Mouse (Mus musculus) kidney, postnatal 0 days (tissue): ENCODE results near the gene Rhox3a. TPM values are rescaled to one million over a fixed set of nuclear protein-coding genes. Genes with fewer than 3 reads are reported as not detected.
"Not testable (repeated sequence)": the region's sequence is repeated elsewhere in the genome, so short reads cannot be mapped to it uniquely, and the experiment has no call there.

Source experiments
- ATAC-seq: fragments of 200-750 bp; cut with Nextera tagmentation; replicated peaks from 2 replicates; pipeline ENCODE4 v1.8.0; 2017; ENCODE audit warnings: low read depth, moderate number of reproducible peaks, moderate TSS enrichment, moderate library complexity; ENCODE audit not compliant: low FRiP score
- DNase-seq: peaks from one replicate; pipeline ENCODE4 v3.0.0-alpha.2; 2016; ENCODE audit warnings: low spot score
- H3K27ac ChIP-seq: fragments of 300-500 bp; sonication (generic); 2 replicates; pipeline ENCODE4 v1.5.1; 2014; ENCODE audit warnings: mild to moderate bottlenecking
- H3K27me3 ChIP-seq: fragments of 300-500 bp; sonication (generic); 2 replicates; pipeline ENCODE4 v1.6.1; 2014; ENCODE audit warnings: low read length, mixed read lengths; ENCODE audit not compliant: insufficient read depth
- H3K36me3 ChIP-seq: fragments of 300-500 bp; sonication (generic); 2 replicates; pipeline ENCODE4 v1.6.1; 2014; ENCODE audit warnings: low read length, mixed read lengths; ENCODE audit not compliant: insufficient read depth
- H3K4me1 ChIP-seq: fragments of 300-500 bp; sonication (generic); replicated peaks from 2 replicates; pipeline ENCODE4 v1.6.1; 2014; ENCODE audit warnings: antibody characterized with exemption, low read length, mixed read lengths; ENCODE audit not compliant: insufficient read depth
- H3K4me2 ChIP-seq: fragments of 300-500 bp; sonication (generic); 2 replicates; pipeline ENCODE4 v1.6.1; 2014; ENCODE audit warnings: mild to moderate bottlenecking, low read length, moderate library complexity, mixed read lengths
- H3K4me3 ChIP-seq: fragments of 300-500 bp; sonication (generic); replicated peaks from 2 replicates; pipeline ENCODE4 v1.5.1; 2014; ENCODE audit warnings: low read depth, low read length
- H3K9ac ChIP-seq: fragments of 300-500 bp; sonication (generic); 2 replicates; pipeline ENCODE4 v1.6.1; 2014; ENCODE audit warnings: low read depth, low read length
- H3K9me3 ChIP-seq: fragments of 300-500 bp; sonication (generic); replicated peaks from 2 replicates; pipeline ENCODE4 v1.6.1; 2016; ENCODE audit warnings: low read length, inconsistent platforms, mixed read lengths
- CTCF ChIP-seq: IDR thresholded peaks from 2 replicates; pipeline ENCODE4 v1.5.1; 2016; ENCODE audit warnings: antibody characterized with exemption, low read depth, mild to moderate bottlenecking, moderate library complexity
- WGBS: fragments of 180-500 bp; shearing (Covaris S2); extraction: QIAGEN DNeasy Blood & Tissue Kit; methylation state at CpG from one replicate; pipeline ENCODE4 v1.1.7; 2014; 5-methylcytosine and 5-hydroxymethylcytosine counted together
- polyA plus RNA-seq: library from polyadenylated mRNA; unstranded; fragments of >200 nt; fragmentation: Nextera tagmentation; extraction: Ambion mirVana; gene quantifications from 2 replicates; pipeline ENCODE4 v1.2.1, GENCODE M21; 2015

The Rhox3a gene
- polyA plus RNA-seq, result not detected in 2 replicates

DNA sequence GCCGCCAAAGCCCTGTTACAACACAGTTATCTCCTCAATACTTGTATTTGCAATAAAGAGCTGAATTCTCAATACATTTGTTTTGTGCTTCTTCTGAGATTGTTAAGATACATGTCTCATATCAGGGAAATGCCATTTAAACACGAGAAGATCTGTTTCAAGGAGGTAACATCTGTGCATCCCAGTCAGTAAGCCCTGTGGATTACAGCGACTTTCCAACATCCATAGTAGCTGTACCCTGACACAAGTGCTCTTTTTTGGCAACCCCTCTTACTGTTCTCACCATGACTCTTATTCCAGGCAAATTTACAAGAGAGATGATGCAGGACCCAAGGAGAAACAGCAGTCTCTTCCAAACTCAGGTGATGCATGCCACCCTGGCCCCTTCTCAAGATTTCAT lies at the start of gene Rhox3a:
Rhox3a (plus strand) TSS at position 301 of the 400 bp plus-strand sequence.
- WGBS, result 89% methylated on average over 1 of the region's 3 CpGs
- not testable (repeated sequence) for DNase-seq

DNA sequence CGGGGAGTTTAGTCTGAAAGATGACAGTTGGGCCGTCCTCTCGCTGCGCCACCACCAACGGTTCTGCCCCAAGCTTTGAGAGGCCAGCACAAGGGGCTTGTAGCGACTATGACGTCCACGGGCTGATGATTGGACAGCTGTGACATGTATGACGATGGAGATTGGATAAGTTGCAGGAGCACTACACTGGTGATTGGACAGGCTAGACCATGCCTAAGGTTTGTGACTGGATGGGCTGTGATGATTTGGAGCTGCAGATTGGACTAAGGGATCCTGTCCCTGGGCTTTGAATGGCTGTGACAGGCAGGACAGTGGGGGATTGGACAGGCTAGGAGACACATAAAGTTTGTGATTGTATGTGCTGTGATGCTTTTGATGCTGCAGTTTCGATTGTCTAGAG lies 38.8 kb upstream of the Rhox3a start, which contains the start of gene Gm9:
Gm9 (minus strand) TSS at position 101 of the 400 bp plus-strand sequence.
- H3K36me3 ChIP-seq, result no peaks in the 10 kb centered on the region
- no peaks in the 10 kb centered on the region for H3K9me3 ChIP-seq
- no peaks in the 10 kb centered on the region for H3K27me3 ChIP-seq
- no peak for TF ChIP-seq CTCF
- no peaks in the 10 kb centered on the region for H3K4me1 ChIP-seq
- WGBS, result 85% methylated on average over 10 of the region's 10 CpGs
- no peak within 1 kb of the TSS for H3K4me2 ChIP-seq
- H3K9ac ChIP-seq, result no peak within 1 kb of the TSS
- no peak within 1 kb of the TSS for H3K4me3 ChIP-seq
- ATAC-seq (no peak), DNase-seq (no peak)
- H3K27ac ChIP-seq, result no peak within 1 kb of the TSS

More for the DNA sequence above, at the start of gene Rhox3a:
- H3K27me3 ChIP-seq, H3K9me3 ChIP-seq, H3K4me1 ChIP-seq, H3K9ac ChIP-seq, ATAC-seq, H3K36me3 ChIP-seq, H3K27ac ChIP-seq, H3K4me3 ChIP-seq, H3K4me2 ChIP-seq: not testable (repeated sequence)

DNA sequence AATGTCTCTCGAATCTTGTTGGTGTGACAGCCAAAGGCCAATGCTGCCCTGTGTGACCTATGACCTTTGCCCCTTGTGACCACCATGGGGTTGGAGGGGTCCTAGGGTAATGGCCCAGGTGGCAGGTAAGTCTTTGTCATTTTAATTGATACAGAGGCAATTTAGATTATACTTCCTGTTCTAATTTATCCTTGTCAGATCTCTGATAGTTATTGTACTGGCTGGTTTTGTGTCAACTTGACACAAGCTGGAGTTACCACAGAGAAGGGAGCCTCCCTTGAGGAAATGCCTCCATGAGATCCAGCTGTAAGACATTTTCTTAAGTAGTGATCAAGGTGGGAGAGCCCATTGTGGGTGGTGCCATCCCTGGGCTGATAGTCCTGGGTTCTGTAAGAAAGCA lies 27.6 kb upstream of the Rhox3a start, which contains the start of gene Rhox1:
Rhox1 (minus strand) TSS at position 101 of the 400 bp plus-strand sequence.
- H3K9me3 ChIP-seq, result not testable (repeated sequence)

DNA sequence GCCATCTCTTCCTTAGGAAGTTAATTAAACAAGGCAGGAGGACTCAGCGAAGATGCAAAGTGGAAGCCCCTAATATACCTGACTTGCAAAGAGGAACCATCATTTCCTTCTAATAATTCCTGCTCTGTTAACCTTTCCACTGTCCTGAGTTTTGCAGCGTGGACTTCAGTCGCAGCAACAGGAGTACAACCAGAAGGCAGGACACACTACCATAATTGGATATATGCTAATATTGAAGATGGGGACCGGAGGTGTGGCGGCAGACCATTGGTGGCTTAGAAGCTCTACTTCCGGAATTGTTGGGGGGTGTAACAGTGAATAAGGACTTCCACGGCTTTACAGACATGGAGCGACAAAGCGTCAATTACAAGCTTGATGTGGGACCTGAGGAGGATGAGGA lies 5.0 kb upstream of the Rhox3a start, which contains the start of gene Rhox2a:
Rhox2a (plus strand) TSS at position 301 of the 400 bp plus-strand sequence.
- ATAC-seq, result not testable (repeated sequence)
- WGBS, result no CpG with 5 or more reads among the region's 9 CpGs

More for the DNA sequence above, 27.6 kb upstream of the Rhox3a start, which contains the start of gene Rhox1:
- H3K4me1 ChIP-seq, H3K36me3 ChIP-seq, H3K27me3 ChIP-seq, H3K9ac ChIP-seq, H3K4me3 ChIP-seq, ATAC-seq, H3K4me2 ChIP-seq, H3K27ac ChIP-seq, DNase-seq: not testable (repeated sequence)
- WGBS, result 92% methylated on average over 1 of the region's 1 CpGs

DNA sequence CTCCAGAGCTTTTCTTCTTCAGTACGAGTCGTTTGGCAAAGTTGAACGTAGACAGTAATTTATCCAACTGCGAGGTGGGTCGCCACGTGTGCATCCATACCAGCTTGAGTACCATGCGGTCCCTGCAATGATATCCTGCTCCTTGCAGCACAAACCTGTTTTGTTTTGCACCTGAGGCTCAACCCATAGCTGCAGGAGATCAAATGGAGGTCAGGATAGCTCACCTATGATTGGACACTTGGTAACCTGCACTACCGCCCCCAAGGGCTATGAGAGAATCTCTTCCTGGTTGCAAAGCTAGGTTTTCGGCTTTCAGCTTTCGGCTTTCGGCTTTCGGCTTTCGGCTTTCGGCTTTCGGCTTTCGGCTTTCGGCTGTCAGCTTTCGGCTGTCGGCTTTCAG lies 15.3 kb downstream of the Rhox3a start, which contains the start of gene Rhox4a:
Rhox4a (plus strand) TSS at position 301 of the 400 bp plus-strand sequence.
- H3K4me3 ChIP-seq, H3K27ac ChIP-seq, H3K9me3 ChIP-seq, H3K36me3 ChIP-seq, H3K9ac ChIP-seq, ATAC-seq, H3K4me2 ChIP-seq, H3K4me1 ChIP-seq, H3K27me3 ChIP-seq, DNase-seq: not testable (repeated sequence)
- WGBS, result 98% methylated on average over 10 of the region's 19 CpGs

More for the DNA sequence above, 5.0 kb upstream of the Rhox3a start, which contains the start of gene Rhox2a:
- H3K9me3 ChIP-seq, DNase-seq, H3K4me3 ChIP-seq, H3K9ac ChIP-seq, H3K36me3 ChIP-seq, H3K4me2 ChIP-seq, H3K4me1 ChIP-seq, H3K27me3 ChIP-seq, H3K27ac ChIP-seq: not testable (repeated sequence)

Other genes with a start within 250 kb of the Rhox3a start
- gene Sowahd, start 201.1 kb upstream of the Rhox3a start, polyA plus RNA-seq, result 0.11 TPM in 1 of 2 replicates, not detected in the other
- 703 and 903 TPM in 2 replicates for gene Rpl39, start 164.5 kb upstream of the Rhox3a start, polyA plus RNA-seq
- gene Upf3b, start 139.6 kb upstream of the Rhox3a start, polyA plus RNA-seq, result 17.2 TPM in 2 replicates
- 12.1 and 12.8 TPM in 2 replicates for gene Nkap, start 123.1 kb upstream of the Rhox3a start, polyA plus RNA-seq
- not detected in 2 replicates for gene Akap14, start 81.1 kb upstream of the Rhox3a start, polyA plus RNA-seq
- gene Ndufa1, start 58.8 kb upstream of the Rhox3a start, polyA plus RNA-seq, result 715 and 799 TPM in 2 replicates
- 8.9 and 9.6 TPM in 2 replicates for gene Rnf113a1, start 58.7 kb upstream of the Rhox3a start, polyA plus RNA-seq
- not detected in 2 replicates for gene Gm9, start 38.9 kb upstream of the Rhox3a start, polyA plus RNA-seq
- not detected in 2 replicates for gene Rhox1, start 27.7 kb upstream of the Rhox3a start, polyA plus RNA-seq
- gene Rhox2a, start 4.9 kb upstream of the Rhox3a start, polyA plus RNA-seq, result not detected in 2 replicates
- gene Rhox4a, start 15.4 kb downstream of the Rhox3a start, polyA plus RNA-seq, result not detected in 2 replicates
- gene Rhox3a2, start 130.1 kb downstream of the Rhox3a start, polyA plus RNA-seq, result not detected in 2 replicates
- gene Rhox4a2, start 140.9 kb downstream of the Rhox3a start, polyA plus RNA-seq, result not detected in 2 replicates
- not detected in 2 replicates for gene Rhox2b, start 162.1 kb downstream of the Rhox3a start, polyA plus RNA-seq
- gene Rhox4b, start 182.6 kb downstream of the Rhox3a start, polyA plus RNA-seq, result not detected in 2 replicates
- not detected in 2 replicates for gene Rhox2c, start 203.8 kb downstream of the Rhox3a start, polyA plus RNA-seq
- gene Rhox3c, start 208.7 kb downstream of the Rhox3a start, polyA plus RNA-seq, result not detected in 2 replicates
- not detected in 2 replicates for gene Rhox4c, start 230.4 kb downstream of the Rhox3a start, polyA plus RNA-seq
- not detected in 2 replicates for gene Rhox2d, start 243.5 kb downstream of the Rhox3a start, polyA plus RNA-seq